Mouse (Mus musculus): ENCODE measurements at regions not wholly inside any gene's neighbourhood (a gene's known extent, or its start where the extent isn't known, plus 50 kb on each side); places are given as distances from the start of the nearest gene placed in this dataset.

DNA sequence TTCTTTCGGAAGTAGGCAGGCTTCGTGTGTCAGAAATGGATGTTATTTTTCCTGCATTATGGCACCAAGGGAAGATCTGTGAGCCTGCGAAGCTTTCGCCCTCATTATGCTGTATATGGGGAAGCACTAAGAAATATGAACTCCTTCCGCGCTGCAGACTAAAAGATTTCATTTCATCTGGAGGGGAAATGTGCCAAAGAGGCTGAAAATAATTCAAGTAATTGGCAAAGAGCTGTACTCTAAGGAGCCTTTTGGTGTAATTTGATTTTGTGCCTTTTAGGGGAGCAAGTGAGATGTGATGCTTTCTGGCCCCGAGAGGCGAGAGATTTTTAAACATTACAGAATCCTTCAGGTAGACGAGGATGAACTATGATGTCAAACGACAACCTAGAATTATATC is 216.0 kb upstream of the Speer2 start:
- TF ChIP-seq CTCF (conservative IDR thresholded peaks at IDR 0.05; ENCODE audit: insufficient read depth, insufficient read length, low read depth, low read length) (no peak), POLR2A (IDR thresholded peaks at IDR 0.05; ENCODE audit: low read depth, low read length) (no peak)
